Mouse (Mus musculus): Measurements from ENCODE around the gene Nos1ap.

GRCm38 (mm10) chr1:170506309-170506708, 83.4 kb downstream of the Nos1ap start:
- TF ChIP-seq GATA1 (IDR thresholded peaks at IDR 0.05; ENCODE audit: low read length): no peak
- no peak for TF ChIP-seq TAL1 (IDR thresholded peaks at IDR 0.05; ENCODE audit: low read length)
